Mouse (Mus musculus): ENCODE results near the gene Secisbp2. TPM values are rescaled to one million over a fixed set of nuclear protein-coding genes. Genes with fewer than 3 reads are reported as not detected.
A peak's percentile ranks its signal among the peaks of the same experiment; 100 is the strongest.

Gene Secisbp2
- total and polyA plus RNA-seq, 3 experiments, result 23.2 to 28.8 (median 24.4) TPM

DNA sequence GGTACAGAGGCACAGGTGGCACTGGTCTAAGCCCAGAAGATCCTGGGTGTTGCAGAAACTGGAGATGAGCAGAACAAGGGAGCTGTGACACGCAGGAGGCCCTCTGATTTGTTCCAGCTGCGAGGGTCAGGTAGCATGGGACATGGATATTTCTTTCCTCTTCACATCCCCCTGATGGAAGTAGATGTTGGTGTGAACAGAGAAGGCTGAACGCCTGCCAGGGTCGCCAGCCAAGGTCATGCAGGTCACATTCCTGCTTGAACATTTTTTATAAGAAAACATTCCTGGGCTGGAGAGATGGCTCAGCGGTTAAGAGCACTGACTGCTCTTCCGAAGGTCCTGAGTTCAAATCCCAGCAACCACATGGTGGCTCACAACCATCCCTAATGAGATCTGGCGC, 75.9 kb downstream of the Secisbp2 start:
- no peak overlapping the region for H3K9ac ChIP-seq (ENCODE audit: insufficient read depth, low read depth)

DNA sequence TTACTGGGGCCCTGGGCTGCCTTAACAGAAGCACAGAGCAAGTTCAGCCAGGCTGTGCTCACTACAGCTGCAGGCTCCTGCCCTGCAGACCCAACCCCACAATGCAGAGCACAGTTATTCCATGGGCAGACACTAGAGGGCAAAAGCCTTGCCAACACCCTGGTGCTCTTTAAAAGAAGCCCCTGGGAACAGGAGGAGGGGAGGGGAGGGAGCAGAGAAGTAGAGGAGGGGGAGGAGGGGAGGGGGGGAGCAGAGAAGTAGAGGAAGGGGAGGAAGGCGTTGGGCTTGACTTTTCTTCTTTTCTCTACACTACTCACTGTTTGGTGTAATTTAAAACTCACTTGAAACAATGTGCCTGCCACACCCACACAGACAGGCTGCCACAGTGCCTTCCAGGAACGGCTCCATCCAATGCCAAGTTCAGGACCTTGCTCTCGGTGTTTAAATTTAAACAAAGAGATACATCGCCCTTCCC, 78.4 kb downstream of the Secisbp2 start:
- H3K27ac ChIP-seq (ENCODE audit: insufficient read depth, low read depth), result no peak overlapping the region
- H3K9me3 ChIP-seq (replicated peaks; ENCODE audit: low read length), result peaks cover 2% of the 10 kb centered on the region
- H3K4me2 ChIP-seq (ENCODE audit: insufficient read depth, low read depth, poor library complexity, severe bottlenecking), result no peak overlapping the region
- no peaks in the 10 kb centered on the region for H3K27me3 ChIP-seq (replicated peaks)
- no peak overlapping the region for H3K4me3 ChIP-seq (replicated peaks in 1 of 3; ENCODE audit: low read depth in 2 of 3, low read length in 2 of 3, poor library complexity in 1 of 3)
- no peak overlapping the region for H3K9ac ChIP-seq (ENCODE audit: insufficient read depth, low read depth)
- DNase-seq (ENCODE audit: extremely low read depth), result no peak
- in situ Hi-C loops (cut with MboI; ENCODE audit: low pct_ligation_motif_present, low pct_unique_long_range_greater_than_20kb, low sequenced_read_pairs) (no loop called here), dilution Hi-C loops (cut with MboI; ENCODE audit: extremely low pct_ligation_motif_present, extremely low pct_unique_long_range_greater_than_20kb, low sequenced_read_pairs) (no loop called here)
- peaks cover 16 to 54% of the 10 kb centered on the region in 2 experiments for H3K36me3 ChIP-seq (replicated peaks in 1 of 2; ENCODE audit: control insufficient read depth in 1 of 2, insufficient read depth in 1 of 2, low read length in 1 of 2)
- peaks cover 8% of the 10 kb centered on the region for H3K79me2 ChIP-seq (replicated peaks; ENCODE audit: control insufficient read depth, extremely low read depth, insufficient read depth, poor library complexity, severe bottlenecking)
- peaks cover 51 to 86% of the 10 kb centered on the region in 2 experiments for H3K4me1 ChIP-seq (ENCODE audit: control insufficient read depth in 1 of 2, insufficient read depth in 2 of 2)
- TF ChIP-seq RAD21 (IDR thresholded peaks at IDR 0.05; ENCODE audit: low read depth, low read length) (peak; percentile 47), MAX (IDR thresholded peaks at IDR 0.05; ENCODE audit: low read length) (no peak), CTCF (conservative IDR thresholded peaks at IDR 0.05 in 1 of 2, IDR thresholded peaks at IDR 0.05 in 1 of 2; ENCODE audit: low read depth in 2 of 2, low read length in 2 of 2) (peak; percentile 21 to 65; a peak in 3 of 4 replicates), SMC3 (IDR thresholded peaks at IDR 0.05; ENCODE audit: low read depth, low read length) (peak; percentile 54)

More for the DNA sequence above, 75.9 kb downstream of the Secisbp2 start:
- H3K4me2 ChIP-seq (ENCODE audit: insufficient read depth, low read depth, poor library complexity, severe bottlenecking), result no peak overlapping the region
- H3K79me2 ChIP-seq (replicated peaks; ENCODE audit: control insufficient read depth, extremely low read depth, insufficient read depth, poor library complexity, severe bottlenecking), result peaks cover 4% of the 10 kb centered on the region; the same call in 1 of the 2 replicates
- in situ Hi-C loops (cut with MboI; ENCODE audit: low pct_ligation_motif_present, low pct_unique_long_range_greater_than_20kb, low sequenced_read_pairs) (no loop called here), dilution Hi-C loops (cut with MboI; ENCODE audit: extremely low pct_ligation_motif_present, extremely low pct_unique_long_range_greater_than_20kb, low sequenced_read_pairs) (no loop called here)
- peaks cover 2% of the 10 kb centered on the region for H3K9me3 ChIP-seq (replicated peaks; ENCODE audit: low read length)
- TF ChIP-seq EP300 (IDR thresholded peaks at IDR 0.05; ENCODE audit: low read length) (no peak), USF2 (conservative IDR thresholded peaks at IDR 0.05; ENCODE audit: low read depth, low read length) (no peak), JUND (conservative IDR thresholded peaks at IDR 0.05; ENCODE audit: low read depth, low read length) (no peak), USF1 (IDR thresholded peaks at IDR 0.05; ENCODE audit: low read depth, low read length) (no peak), CTCF (conservative IDR thresholded peaks at IDR 0.05 in 1 of 2, IDR thresholded peaks at IDR 0.05 in 1 of 2; ENCODE audit: low read depth in 2 of 2, low read length in 2 of 2) (no peak), SIN3A (IDR thresholded peaks at IDR 0.05; ENCODE audit: low read length) (no peak)
- no peak for DNase-seq (ENCODE audit: extremely low read depth)
- peaks cover 28 to 77% of the 10 kb centered on the region in 2 experiments for H3K36me3 ChIP-seq (replicated peaks in 1 of 2; ENCODE audit: control insufficient read depth in 1 of 2, insufficient read depth in 1 of 2, low read length in 1 of 2)
- peaks cover 36 to 70% of the 10 kb centered on the region in 2 experiments for H3K4me1 ChIP-seq (ENCODE audit: control insufficient read depth in 1 of 2, insufficient read depth in 2 of 2)
- no peaks in the 10 kb centered on the region for H3K27me3 ChIP-seq (replicated peaks)
- no peak overlapping the region for H3K27ac ChIP-seq (ENCODE audit: insufficient read depth, low read depth)
- H3K4me3 ChIP-seq (replicated peaks in 1 of 3; ENCODE audit: low read depth in 2 of 3, low read length in 2 of 3, poor library complexity in 1 of 3), result no peak overlapping the region

DNA sequence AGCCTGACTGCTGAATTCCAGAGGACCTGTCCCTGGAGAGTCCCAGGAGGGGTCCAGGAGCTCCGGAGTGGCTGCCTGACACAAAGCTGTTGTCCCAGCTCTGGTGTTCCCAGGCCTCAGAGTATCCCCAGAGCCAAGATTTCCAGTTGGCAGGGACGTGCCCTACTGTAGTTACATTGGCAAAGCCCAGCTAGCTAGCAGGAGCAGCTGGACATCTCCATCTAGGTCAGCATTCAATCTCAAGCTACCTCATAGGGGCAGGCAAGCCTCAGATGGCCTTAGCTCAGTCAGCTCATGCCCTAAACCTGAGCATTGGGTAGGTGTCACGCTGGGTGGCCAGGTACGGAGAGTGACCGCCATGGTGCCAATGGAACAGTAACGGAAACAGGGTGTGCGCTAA, 80.0 kb downstream of the Secisbp2 start:
- peak overlapping the region; percentile 53 for H3K4me2 ChIP-seq (ENCODE audit: insufficient read depth, low read depth, poor library complexity, severe bottlenecking)
- H3K79me2 ChIP-seq (replicated peaks; ENCODE audit: control insufficient read depth, extremely low read depth, insufficient read depth, poor library complexity, severe bottlenecking), result peaks cover 11% of the 10 kb centered on the region
- peaks cover 57 to 88% of the 10 kb centered on the region in 2 experiments for H3K4me1 ChIP-seq (ENCODE audit: control insufficient read depth in 1 of 2, insufficient read depth in 2 of 2)
- peak overlapping the region in 2 of 3 experiments; percentile 36 to 50 for H3K4me3 ChIP-seq (replicated peaks in 1 of 3; ENCODE audit: low read depth in 2 of 3, low read length in 2 of 3, poor library complexity in 1 of 3)
- no peaks in the 10 kb centered on the region for H3K27me3 ChIP-seq (replicated peaks)
- DNase-seq (ENCODE audit: extremely low read depth), result no peak
- dilution Hi-C loops (cut with MboI; ENCODE audit: extremely low pct_ligation_motif_present, extremely low pct_unique_long_range_greater_than_20kb, low sequenced_read_pairs), result no loop called here
- TF ChIP-seq NELFE (IDR thresholded peaks at IDR 0.05; ENCODE audit: low read depth, low read length), result no peak
- TF ChIP-seq ZMIZ1 (IDR thresholded peaks at IDR 0.05; ENCODE audit: low read depth, low read length), result no peak
- no peak for TF ChIP-seq ELF1 (IDR thresholded peaks at IDR 0.05; ENCODE audit: low read depth, low read length)
- TF ChIP-seq KAT2A (IDR thresholded peaks at IDR 0.05; ENCODE audit: insufficient replicate concordance, low read length), result no peak
- TF ChIP-seq ZNF384 (IDR thresholded peaks at IDR 0.05; ENCODE audit: low read depth, low read length), result no peak
- no peak for TF ChIP-seq ETS1 (conservative IDR thresholded peaks at IDR 0.05; ENCODE audit: low read depth, low read length)
- no peak for TF ChIP-seq TCF12 (IDR thresholded peaks at IDR 0.05; ENCODE audit: low read depth, low read length)
- no peak for TF ChIP-seq CTCF (conservative IDR thresholded peaks at IDR 0.05 in 1 of 2, IDR thresholded peaks at IDR 0.05 in 1 of 2; ENCODE audit: low read depth in 2 of 2, low read length in 2 of 2)
- no peak for TF ChIP-seq GABPA (IDR thresholded peaks at IDR 0.05; ENCODE audit: insufficient replicate concordance, low read depth, low read length)
- no peak for TF ChIP-seq MYC (IDR thresholded peaks at IDR 0.05; ENCODE audit: low read depth, low read length)
- TF ChIP-seq ZC3H11A (IDR thresholded peaks at IDR 0.05; ENCODE audit: low read depth, low read length), result no peak
- no peak for TF ChIP-seq JUN (IDR thresholded peaks at IDR 0.05; ENCODE audit: insufficient read depth, low read depth, low read length)
- TF ChIP-seq CHD1 (IDR thresholded peaks at IDR 0.05; ENCODE audit: low read depth, low read length), result no peak
- no peak for TF ChIP-seq POLR2AphosphoS2 (IDR thresholded peaks at IDR 0.05; ENCODE audit: low read depth, low read length)
- no peak for TF ChIP-seq MXI1 (IDR thresholded peaks at IDR 0.05; ENCODE audit: low read depth, low read length)
- 0 out of 2 replicates have a peak overlapping the region, but pooled peaks have one; percentile 30 for H3K9ac ChIP-seq (ENCODE audit: insufficient read depth, low read depth)
- peak overlapping the region; percentile 95 for H3K27ac ChIP-seq (ENCODE audit: insufficient read depth, low read depth)
- in situ Hi-C loops (cut with MboI; ENCODE audit: low pct_ligation_motif_present, low pct_unique_long_range_greater_than_20kb, low sequenced_read_pairs), result no loop called here
- H3K9me3 ChIP-seq (replicated peaks; ENCODE audit: low read length), result peaks cover 2% of the 10 kb centered on the region
- peaks cover 10 to 42% of the 10 kb centered on the region in 2 experiments for H3K36me3 ChIP-seq (replicated peaks in 1 of 2; ENCODE audit: control insufficient read depth in 1 of 2, insufficient read depth in 1 of 2, low read length in 1 of 2)

Data from CH12.LX (cell line).